Mouse (Mus musculus): ENCODE measurements around the gene Lhfpl4. TPM values are rescaled to one million over a fixed set of nuclear protein-coding genes. Genes with fewer than 3 reads are reported as not detected.

Gene Lhfpl4
- polyA plus RNA-seq, 1 experiment from 2014 or later: not detected

GRCm38 (mm10) chr6:113178286-113179194, 16.6 kb downstream of the Lhfpl4 start:
- H3K27ac ChIP-seq: no peak overlapping the region
- WGBS (ENCODE audit: missing documents): 39% methylated on average over 11 of the region's 14 CpGs
- no peaks in the 10 kb centered on the region for H3K36me3 ChIP-seq (ENCODE audit: inconsistent target)
- no peaks in the 10 kb centered on the region for H3K79me2 ChIP-seq (ENCODE audit: inconsistent target)
- no peak overlapping the region for H3K4me3 ChIP-seq (ENCODE audit: inconsistent target)

GRCm38 (mm10) chr6:113176613-113177012, 18.6 kb downstream of the Lhfpl4 start:
- no peak overlapping the region for H3K4me3 ChIP-seq (ENCODE audit: inconsistent target)
- 86% methylated on average over 8 of the region's 8 CpGs for WGBS (ENCODE audit: missing documents)
- H3K27ac ChIP-seq: no peak overlapping the region
- no peaks in the 10 kb centered on the region for H3K79me2 ChIP-seq (ENCODE audit: inconsistent target)
- H3K36me3 ChIP-seq (ENCODE audit: inconsistent target): no peaks in the 10 kb centered on the region

GRCm38 (mm10) chr6:113175469-113175868, 19.7 kb downstream of the Lhfpl4 start:
- Histone ChIP-seq H3K36me3 (ENCODE audit: inconsistent target) (no peaks in the 10 kb centered on the region), H3K27ac (no peak overlapping the region), H3K79me2 (ENCODE audit: inconsistent target) (no peaks in the 10 kb centered on the region), H3K4me3 (ENCODE audit: inconsistent target) (no peak overlapping the region)
- 100% methylated on average over 1 of the region's 3 CpGs for WGBS (ENCODE audit: missing documents)

- 63% methylated on average over 1 of the region's 1 CpGs for WGBS (ENCODE audit: missing documents)
These were observed 22.6 kb downstream of the Lhfpl4 start for GRCm38 (mm10) chr6:113172568-113172967.

GRCm38 (mm10) chr6:113172011-113172410, 23.2 kb downstream of the Lhfpl4 start:
- Histone ChIP-seq H3K27ac (no peak overlapping the region), H3K36me3 (ENCODE audit: inconsistent target) (no peaks in the 10 kb centered on the region), H3K79me2 (ENCODE audit: inconsistent target) (no peaks in the 10 kb centered on the region), H3K4me3 (ENCODE audit: inconsistent target) (no peak overlapping the region)

More at GRCm38 (mm10) chr6:113172568-113172967, 22.6 kb downstream of the Lhfpl4 start:
- Histone ChIP-seq H3K27ac (no peak overlapping the region), H3K79me2 (ENCODE audit: inconsistent target) (no peaks in the 10 kb centered on the region), H3K36me3 (ENCODE audit: inconsistent target) (no peaks in the 10 kb centered on the region), H3K4me3 (ENCODE audit: inconsistent target) (no peak overlapping the region)

- WGBS (ENCODE audit: missing documents): 96% methylated on average over 4 of the region's 8 CpGs
- H3K4me3 ChIP-seq (ENCODE audit: inconsistent target): no peak overlapping the region
These were observed 24.5 kb downstream of the Lhfpl4 start for GRCm38 (mm10) chr6:113170651-113171050.

GRCm38 (mm10) chr6:113169852-113170251, 25.3 kb downstream of the Lhfpl4 start:
- Histone ChIP-seq H3K27ac (no peak overlapping the region), H3K79me2 (ENCODE audit: inconsistent target) (no peaks in the 10 kb centered on the region), H3K4me3 (ENCODE audit: inconsistent target) (no peak overlapping the region), H3K36me3 (ENCODE audit: inconsistent target) (no peaks in the 10 kb centered on the region)
- 62% methylated on average over 3 of the region's 3 CpGs for WGBS (ENCODE audit: missing documents)

More at GRCm38 (mm10) chr6:113170651-113171050, 24.5 kb downstream of the Lhfpl4 start:
- Histone ChIP-seq H3K36me3 (ENCODE audit: inconsistent target) (no peaks in the 10 kb centered on the region), H3K79me2 (ENCODE audit: inconsistent target) (no peaks in the 10 kb centered on the region), H3K27ac (no peak overlapping the region)

- Histone ChIP-seq H3K36me3 (ENCODE audit: inconsistent target) (no peaks in the 10 kb centered on the region), H3K4me3 (ENCODE audit: inconsistent target) (no peak overlapping the region), H3K79me2 (ENCODE audit: inconsistent target) (no peaks in the 10 kb centered on the region), H3K27ac (no peak overlapping the region)
- WGBS (ENCODE audit: missing documents): 87% methylated on average over 7 of the region's 7 CpGs
These were observed 26.7 kb downstream of the Lhfpl4 start for GRCm38 (mm10) chr6:113168316-113168975.

- Histone ChIP-seq H3K27ac (no peak overlapping the region), H3K79me2 (ENCODE audit: inconsistent target) (no peaks in the 10 kb centered on the region), H3K4me3 (ENCODE audit: inconsistent target) (no peak overlapping the region), H3K36me3 (ENCODE audit: inconsistent target) (no peaks in the 10 kb centered on the region)
- WGBS (ENCODE audit: missing documents): 41% methylated on average over 17 of the region's 17 CpGs
These were observed 28.4 kb downstream of the Lhfpl4 start for GRCm38 (mm10) chr6:113166661-113167251.

- no peaks in the 10 kb centered on the region for H3K79me2 ChIP-seq (ENCODE audit: inconsistent target)
- no peak overlapping the region for H3K4me3 ChIP-seq (ENCODE audit: inconsistent target)
- no peaks in the 10 kb centered on the region for H3K36me3 ChIP-seq (ENCODE audit: inconsistent target)
- H3K27ac ChIP-seq: no peak overlapping the region
These were observed 31.7 kb downstream of the Lhfpl4 start for GRCm38 (mm10) chr6:113163513-113163912.

GRCm38 (mm10) chr6:113161982-113162381, 33.2 kb downstream of the Lhfpl4 start:
- Histone ChIP-seq H3K4me3 (ENCODE audit: inconsistent target) (no peak overlapping the region), H3K79me2 (ENCODE audit: inconsistent target) (no peaks in the 10 kb centered on the region), H3K27ac (no peak overlapping the region), H3K36me3 (ENCODE audit: inconsistent target) (no peaks in the 10 kb centered on the region)
- 83% methylated on average over 1 of the region's 1 CpGs for WGBS (ENCODE audit: missing documents)

GRCm38 (mm10) chr6:113160106-113160505, 35.1 kb downstream of the Lhfpl4 start:
- Histone ChIP-seq H3K79me2 (ENCODE audit: inconsistent target) (no peaks in the 10 kb centered on the region), H3K36me3 (ENCODE audit: inconsistent target) (no peaks in the 10 kb centered on the region), H3K4me3 (ENCODE audit: inconsistent target) (no peak overlapping the region), H3K27ac (no peak overlapping the region)
- 95% methylated on average over 10 of the region's 10 CpGs for WGBS (ENCODE audit: missing documents)

GRCm38 (mm10) chr6:113156064-113156463, 39.1 kb downstream of the Lhfpl4 start:
- H3K4me3 ChIP-seq (ENCODE audit: inconsistent target): no peak overlapping the region
- WGBS (ENCODE audit: missing documents): 89% methylated on average over 4 of the region's 4 CpGs
- peaks cover 29% of the 10 kb centered on the region for H3K36me3 ChIP-seq (ENCODE audit: inconsistent target)
- H3K27ac ChIP-seq: no peak overlapping the region
- no peaks in the 10 kb centered on the region for H3K79me2 ChIP-seq (ENCODE audit: inconsistent target)

GRCm38 (mm10) chr6:113154886-113155285, 40.3 kb downstream of the Lhfpl4 start:
- H3K4me3 ChIP-seq (ENCODE audit: inconsistent target): no peak overlapping the region
- H3K27ac ChIP-seq: no peak overlapping the region
- H3K36me3 ChIP-seq (ENCODE audit: inconsistent target): peaks cover 39% of the 10 kb centered on the region
- no peaks in the 10 kb centered on the region for H3K79me2 ChIP-seq (ENCODE audit: inconsistent target)
- 96% methylated on average over 6 of the region's 6 CpGs for WGBS (ENCODE audit: missing documents)

- H3K4me3 ChIP-seq (ENCODE audit: inconsistent target): no peak overlapping the region
- 97% methylated on average over 8 of the region's 8 CpGs for WGBS (ENCODE audit: missing documents)
- no peak overlapping the region for H3K27ac ChIP-seq
- H3K79me2 ChIP-seq (ENCODE audit: inconsistent target): no peaks in the 10 kb centered on the region
- H3K36me3 ChIP-seq (ENCODE audit: inconsistent target): peaks cover 47% of the 10 kb centered on the region
These were observed 41.1 kb downstream of the Lhfpl4 start for GRCm38 (mm10) chr6:113154071-113154470.

Measured in macrophage (primary cell).